Mouse (Mus musculus) midbrain, postnatal 0 days (tissue): ENCODE data around the gene Col9a1. TPM values are rescaled to one million over a fixed set of nuclear protein-coding genes. Genes with fewer than 3 reads are reported as not detected.

Experiments used
- ATAC-seq: fragments of 200-750 bp; cut with Nextera tagmentation; 2 replicates; pipeline ENCODE4 v1.8.0; 2017; ENCODE audit warnings: moderate number of reproducible peaks, mild to moderate bottlenecking, moderate TSS enrichment, moderate library complexity; ENCODE audit not compliant: low FRiP score
- DNase-seq: peaks from one replicate; pipeline ENCODE4 v3.0.0-alpha.2; 2015; ENCODE audit warnings: low spot score
- H3K27ac ChIP-seq: fragments of 300-500 bp; sonication (generic); 2 replicates; pipeline ENCODE4 v1.5.1; 2014; ENCODE audit warnings: low read depth, mild to moderate bottlenecking, low read length, mixed read lengths
- H3K27me3 ChIP-seq: fragments of 300-500 bp; sonication (generic); 2 replicates; pipeline ENCODE4 v1.6.1; 2014; ENCODE audit warnings: low read length, control low read depth, mixed read lengths; ENCODE audit not compliant: insufficient read depth
- H3K36me3 ChIP-seq: fragments of 300-500 bp; sonication (generic); 2 replicates; pipeline ENCODE4 v1.6.1; 2014; ENCODE audit warnings: low read length, control low read depth, mixed read lengths; ENCODE audit not compliant: insufficient read depth
- H3K4me1 ChIP-seq: fragments of 300-500 bp; sonication (generic); 2 replicates; pipeline ENCODE4 v1.6.1; 2014; ENCODE audit warnings: mild to moderate bottlenecking, control low read depth, antibody characterized with exemption, low read length, mixed read lengths; ENCODE audit not compliant: insufficient read depth
- H3K4me2 ChIP-seq: fragments of 300-500 bp; sonication (generic); 2 replicates; pipeline ENCODE4 v1.6.1; 2014; ENCODE audit warnings: low read depth, mild to moderate bottlenecking, low read length, mixed read lengths; ENCODE audit not compliant: poor library complexity, severe bottlenecking
- H3K4me3 ChIP-seq: fragments of 300-500 bp; sonication (generic); 2 replicates; pipeline ENCODE4 v1.5.1; 2014; ENCODE audit warnings: low read depth, mild to moderate bottlenecking, low read length, moderate library complexity
- H3K9ac ChIP-seq: fragments of 300-500 bp; sonication (generic); replicated peaks from 2 replicates; pipeline ENCODE4 v1.6.1; 2014; ENCODE audit warnings: mild to moderate bottlenecking, low read length, moderate library complexity, mixed read lengths; ENCODE audit not compliant: poor library complexity, severe bottlenecking
- H3K9me3 ChIP-seq: fragments of 300-500 bp; sonication (generic); 2 replicates; pipeline ENCODE4 v1.6.1; 2016; ENCODE audit warnings: low read length, control low read depth
- CTCF ChIP-seq: IDR thresholded peaks from 2 replicates; pipeline ENCODE4 v1.5.1; 2016; ENCODE audit warnings: antibody characterized with exemption, mild to moderate bottlenecking
- WGBS: fragments of 180-500 bp; shearing (Covaris S2); extraction: QIAGEN DNeasy Blood & Tissue Kit; methylation state at CpG from one replicate; pipeline ENCODE4 v1.1.7; 2014; 5-methylcytosine and 5-hydroxymethylcytosine counted together
- polyA plus RNA-seq: library from polyadenylated mRNA; unstranded; fragments of >200 nt; fragmentation: Nextera tagmentation; extraction: Ambion mirVana; gene quantifications from 2 replicates; pipeline ENCODE4 v1.2.1, GENCODE M21; 2015
- total RNA-seq: library from RNA; depleted of rRNA; stranded (reverse); fragments of >200 nt; gene quantifications from 2 replicates; pipeline ENCODE4 v1.2.3, GENCODE M21; 2014

The Col9a1 gene
- total and polyA plus RNA-seq, 2 experiments from 2014 or later = 1.6 to 1.7 TPM

DNA sequence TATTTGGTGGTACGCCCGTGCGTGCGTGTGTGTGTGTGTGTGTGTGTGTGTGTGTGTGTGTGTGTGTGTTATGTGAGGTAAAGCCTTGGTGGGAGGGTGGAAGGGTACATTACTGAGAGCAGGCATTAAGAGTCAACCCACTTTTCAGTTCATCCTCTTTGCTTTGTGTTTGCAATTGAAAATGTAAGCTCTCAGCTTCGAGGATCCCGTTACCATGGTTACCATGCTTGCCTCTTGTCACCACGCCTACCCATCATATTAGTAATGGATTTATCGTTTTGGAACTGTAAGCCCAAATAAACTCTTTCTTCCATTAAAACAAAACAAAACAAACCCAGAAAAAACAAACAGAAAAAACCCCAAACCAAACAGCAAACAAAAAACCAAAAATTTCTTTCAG, 33.9 kb upstream of the Col9a1 start:
- ATAC-seq (no peak), DNase-seq (peak; percentile 12)
- Histone ChIP-seq H3K36me3 (no peaks in the 10 kb centered on the region), H3K27ac (no peak overlapping the region), H3K4me2 (no peak overlapping the region), H3K4me3 (no peak overlapping the region), H3K9ac (no peak overlapping the region), H3K27me3 (no peaks in the 10 kb centered on the region), H3K4me1 (no peaks in the 10 kb centered on the region), H3K9me3 (no peaks in the 10 kb centered on the region)
- WGBS = 67% methylated on average over 8 of the region's 8 CpGs
- TF ChIP-seq CTCF = no peak

DNA sequence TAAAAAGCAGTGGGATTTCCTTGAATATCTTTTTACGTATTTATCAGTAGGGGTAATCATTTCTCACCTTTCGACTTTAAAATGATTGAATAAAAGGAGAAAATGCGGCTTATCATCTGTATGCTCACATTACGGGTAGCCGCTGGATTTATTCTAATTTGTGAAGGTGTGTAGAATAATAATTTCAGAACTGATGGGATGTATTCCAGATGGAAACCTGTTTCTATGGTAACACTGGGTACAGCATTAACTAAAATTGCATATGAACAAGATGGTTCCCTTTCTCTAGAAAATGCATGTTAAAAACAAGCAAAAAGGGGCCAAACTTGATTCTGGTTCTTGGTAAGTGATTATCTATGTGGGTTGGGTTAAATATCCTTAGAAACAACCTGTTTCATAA, 19.7 kb upstream of the Col9a1 start:
- Histone ChIP-seq H3K27ac (0 out of 2 replicates have a peak overlapping the region, but pooled peaks have one; percentile 14), H3K27me3 (no peaks in the 10 kb centered on the region), H3K4me1 (no peaks in the 10 kb centered on the region), H3K9me3 (peaks cover 5% of the 10 kb centered on the region; the same call in 1 of the 2 replicates), H3K9ac (no peak overlapping the region), H3K4me3 (no peak overlapping the region), H3K4me2 (no peak overlapping the region), H3K36me3 (no peaks in the 10 kb centered on the region)
- 61% methylated on average over 5 of the region's 5 CpGs for WGBS
- no peak for DNase-seq
- TF ChIP-seq CTCF = no peak
- ATAC-seq = no peak

DNA sequence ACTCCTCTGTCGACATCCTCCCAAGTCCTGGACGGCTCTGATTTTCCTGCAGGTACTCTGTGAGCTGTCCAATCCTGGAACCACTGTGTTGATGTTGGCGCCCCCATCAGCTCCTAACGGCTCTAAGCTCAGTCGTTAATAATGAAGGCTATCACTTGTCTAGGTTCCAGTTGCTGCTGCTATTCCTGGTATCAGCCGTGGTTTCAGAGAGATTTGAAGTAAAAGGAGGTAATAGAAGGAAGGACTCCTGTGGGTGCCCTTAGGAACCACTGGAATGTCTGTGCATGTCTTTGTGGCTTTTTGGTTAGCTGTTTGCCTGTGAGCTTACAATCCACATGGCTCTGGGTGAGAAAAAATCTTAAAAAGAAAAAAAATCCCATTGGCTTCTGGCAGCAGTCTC, 8.0 kb upstream of the Col9a1 start:
- ATAC-seq (no peak), DNase-seq (no peak)
- H3K4me1 ChIP-seq = no peaks in the 10 kb centered on the region
- no peaks in the 10 kb centered on the region for H3K27me3 ChIP-seq
- no peak overlapping the region for H3K9ac ChIP-seq
- H3K4me3 ChIP-seq = no peak overlapping the region
- no peak for TF ChIP-seq CTCF
- no peak overlapping the region for H3K4me2 ChIP-seq
- H3K9me3 ChIP-seq = no peaks in the 10 kb centered on the region
- WGBS = 49% methylated on average over 6 of the region's 6 CpGs
- no peaks in the 10 kb centered on the region for H3K36me3 ChIP-seq
- no peak overlapping the region for H3K27ac ChIP-seq

DNA sequence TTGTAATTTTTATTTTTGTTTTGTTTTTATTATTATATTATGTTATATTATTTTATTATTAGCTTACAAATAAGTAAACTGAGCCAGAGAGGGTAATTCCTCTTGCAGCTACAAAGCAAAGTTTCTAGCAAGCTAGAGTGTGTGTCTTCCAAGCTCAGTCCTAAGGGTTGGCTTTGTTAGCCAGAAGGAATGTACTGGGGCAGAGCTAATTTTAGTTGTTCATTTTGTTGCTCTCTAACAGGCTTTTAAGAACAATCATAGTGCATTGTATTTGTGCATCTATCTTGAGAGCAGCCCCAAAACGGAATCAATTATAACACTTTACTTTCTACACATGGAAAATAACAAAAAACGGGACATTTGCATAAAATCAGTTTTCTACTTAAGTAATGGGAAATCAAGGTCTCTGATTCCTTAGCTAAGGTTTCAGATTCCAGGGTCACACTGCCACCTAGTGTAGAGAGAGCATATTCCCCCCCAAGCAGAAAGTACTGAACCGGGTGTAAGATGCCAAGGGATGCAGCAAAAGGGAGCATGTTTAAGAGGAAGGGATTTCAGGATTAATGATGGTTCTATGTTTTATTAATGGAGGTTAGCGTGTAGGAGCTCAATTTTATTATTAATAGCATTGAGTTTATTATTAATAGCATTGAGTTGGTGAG, 6.1 kb upstream of the Col9a1 start:
- H3K4me3 ChIP-seq = no peak overlapping the region
- peak; percentile 63; the same call in 1 of the 2 replicates for ATAC-seq
- WGBS = 2% methylated on average over 4 of the region's 4 CpGs
- H3K9ac ChIP-seq = no peak overlapping the region
- no peaks in the 10 kb centered on the region for H3K36me3 ChIP-seq
- DNase-seq = peak; percentile 79
- no peaks in the 10 kb centered on the region for H3K4me1 ChIP-seq
- TF ChIP-seq CTCF = peak; percentile 95
- H3K4me2 ChIP-seq = no peak overlapping the region
- no peaks in the 10 kb centered on the region for H3K27me3 ChIP-seq
- no peak overlapping the region for H3K27ac ChIP-seq
- H3K9me3 ChIP-seq = no peaks in the 10 kb centered on the region

DNA sequence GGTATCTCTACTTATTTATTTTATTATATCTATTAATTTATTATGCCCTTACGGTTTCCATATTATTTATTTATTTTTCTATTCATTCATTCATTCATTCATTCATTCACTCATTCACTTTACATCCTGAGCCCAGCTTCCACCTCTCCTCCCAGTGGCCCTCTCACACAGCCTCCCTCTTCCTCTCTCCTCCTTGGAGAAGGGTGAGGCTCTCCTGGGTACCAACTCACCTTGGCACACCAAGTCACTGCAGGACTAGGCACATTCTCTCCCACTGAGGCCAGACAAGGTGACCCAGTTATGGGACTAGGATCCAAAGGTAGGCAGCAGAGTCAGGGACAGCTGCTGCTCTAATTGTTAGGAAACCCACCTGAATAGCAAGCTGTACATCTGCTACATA, 5.5 kb upstream of the Col9a1 start:
- 76% methylated on average over 1 of the region's 1 CpGs for WGBS
- no peak overlapping the region for H3K9ac ChIP-seq
- DNase-seq = no peak
- no peaks in the 10 kb centered on the region for H3K27me3 ChIP-seq
- H3K4me1 ChIP-seq = no peaks in the 10 kb centered on the region
- no peak overlapping the region for H3K4me2 ChIP-seq
- H3K9me3 ChIP-seq = no peaks in the 10 kb centered on the region
- no peak; the same call in 1 of the 2 replicates for ATAC-seq
- no peak overlapping the region for H3K4me3 ChIP-seq
- no peaks in the 10 kb centered on the region for H3K36me3 ChIP-seq
- H3K27ac ChIP-seq = no peak overlapping the region
- TF ChIP-seq CTCF = no peak

DNA sequence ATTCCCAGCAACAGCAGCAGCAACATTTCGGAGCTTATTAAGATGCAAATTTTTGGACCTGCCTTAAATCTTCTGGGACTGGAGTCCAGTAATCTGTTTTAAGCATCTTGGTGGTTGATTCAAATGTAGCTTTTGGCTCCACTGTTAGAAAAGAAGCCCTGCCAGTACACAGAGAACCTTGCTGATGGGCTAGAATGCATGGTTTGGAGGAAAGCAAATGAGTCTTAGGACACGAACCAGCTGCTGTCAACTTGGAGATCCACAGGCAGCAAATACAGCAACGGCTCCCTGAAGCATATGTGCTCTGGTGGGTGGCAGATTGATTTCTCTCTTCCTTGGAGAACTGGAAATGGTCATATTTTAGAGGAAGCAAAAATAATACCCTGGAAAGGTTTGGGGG, 4.8 kb upstream of the Col9a1 start:
- TF ChIP-seq CTCF = no peak
- no peak overlapping the region for H3K4me2 ChIP-seq
- ATAC-seq = no peak
- H3K4me1 ChIP-seq = no peaks in the 10 kb centered on the region
- 50% methylated on average over 3 of the region's 3 CpGs for WGBS
- H3K9ac ChIP-seq = no peak overlapping the region
- no peaks in the 10 kb centered on the region for H3K27me3 ChIP-seq
- H3K9me3 ChIP-seq = no peaks in the 10 kb centered on the region
- no peak overlapping the region for H3K27ac ChIP-seq
- DNase-seq = no peak
- no peaks in the 10 kb centered on the region for H3K36me3 ChIP-seq
- no peak overlapping the region for H3K4me3 ChIP-seq
